Mouse (Mus musculus) hindbrain, embryonic 10.5 days (tissue): ENCODE data around the gene Kif24. TPM values are rescaled to one million over a fixed set of nuclear protein-coding genes. Genes with fewer than 3 reads are reported as not detected.
A peak's percentile ranks its signal among the peaks of the same experiment; 100 is the strongest.

ENCODE experiments used
- DNase-seq: peaks from one replicate; pipeline ENCODE4 v3.0.0-alpha.2; 2017; ENCODE audit warnings: low spot score
- H3K27ac ChIP-seq: fragments of 300-500 bp; sonication (generic); 2 replicates; pipeline ENCODE4 v1.5.1; 2016; ENCODE audit warnings: mild to moderate bottlenecking, moderate library complexity
- H3K27me3 ChIP-seq: fragments of 300-500 bp; sonication (generic); 2 replicates; pipeline ENCODE4 v1.6.1; 2016; ENCODE audit warnings: mild to moderate bottlenecking; ENCODE audit not compliant: poor library complexity, insufficient read depth, severe bottlenecking
- H3K36me3 ChIP-seq: fragments of 300-500 bp; sonication (generic); 2 replicates; pipeline ENCODE4 v1.6.1; 2016; ENCODE audit warnings: mild to moderate bottlenecking, moderate library complexity
- H3K4me1 ChIP-seq: fragments of 300-500 bp; sonication (generic); replicated peaks from 2 replicates; pipeline ENCODE4 v1.6.1; 2016; ENCODE audit warnings: mild to moderate bottlenecking
- H3K4me3 ChIP-seq: fragments of 300-500 bp; sonication (generic); 2 replicates; pipeline ENCODE4 v1.5.1; 2016; ENCODE audit warnings: mild to moderate bottlenecking, moderate library complexity
- H3K9me3 ChIP-seq: fragments of 300-500 bp; sonication (generic); 2 replicates; pipeline ENCODE4 v1.6.1; 2016; ENCODE audit warnings: mild to moderate bottlenecking, moderate library complexity
- WGBS: fragments of 180-500 bp; shearing (Covaris S2); methylation state at CpG from one replicate; pipeline ENCODE4 v1.1.7; 2016; 5-methylcytosine and 5-hydroxymethylcytosine counted together
- polyA plus RNA-seq: library from polyadenylated mRNA; unstranded; fragments of >200 nt; fragmentation: Nextera tagmentation; extraction: Ambion mirVana; gene quantifications from 2 replicates; pipeline ENCODE4 v1.2.1, GENCODE M21; 2016

Kif24 gene
- 13.7 and 14.6 TPM in 2 replicates for polyA plus RNA-seq

- DNase-seq = peak; percentile 98
- Histone ChIP-seq H3K4me1 (peaks cover 25% of the 10 kb centered on the region), H3K27ac (peak within 1 kb of the TSS; percentile 94), H3K36me3 (peaks cover 33% of the 10 kb centered on the region), H3K4me3 (peak within 1 kb of the TSS; percentile 79), H3K27me3 (no peaks in the 10 kb centered on the region), H3K9me3 (peaks cover 9% of the 10 kb centered on the region; the same call in 1 of the 2 replicates)
- WGBS = under 1% methylated on average over 70 of the region's 70 CpGs
Observed at GRCm38 (mm10) chr4:41464345-41465286, at the start of gene Kif24, which contains the start of gene Nudt2. TSS of gene Kif24 (minus strand) at chr4:41464887. TSS of gene Nudt2 (plus strand) at chr4:41465151.

- peaks cover 13% of the 10 kb centered on the region; the same call in 1 of the 2 replicates for H3K4me1 ChIP-seq
- DNase-seq = peak; percentile 37
- no peak overlapping the region for H3K4me3 ChIP-seq
- H3K27me3 ChIP-seq = peaks cover 29% of the 10 kb centered on the region
- 0 out of 2 replicates have a peak overlapping the region, but pooled peaks have one; percentile 53 for H3K27ac ChIP-seq
- H3K36me3 ChIP-seq = peaks cover 7% of the 10 kb centered on the region; the same call in 1 of the 2 replicates
- no peaks in the 10 kb centered on the region for H3K9me3 ChIP-seq
- WGBS = 29% methylated on average over 8 of the region's 8 CpGs
Observed at GRCm38 (mm10) chr4:41513714-41514113, 49.0 kb upstream of the Kif24 start.

GRCm38 (mm10) chr4:41513309-41513708, 48.6 kb upstream of the Kif24 start:
- 0 out of 2 replicates have a peak overlapping the region, but pooled peaks have one; percentile 53 for H3K27ac ChIP-seq
- no peak overlapping the region for H3K4me3 ChIP-seq
- H3K36me3 ChIP-seq = peaks cover 6% of the 10 kb centered on the region; the same call in 1 of the 2 replicates
- no peak for DNase-seq
- WGBS = 47% methylated on average over 4 of the region's 4 CpGs
- peaks cover 33% of the 10 kb centered on the region for H3K27me3 ChIP-seq
- peaks cover 13% of the 10 kb centered on the region; the same call in 1 of the 2 replicates for H3K4me1 ChIP-seq
- H3K9me3 ChIP-seq = no peaks in the 10 kb centered on the region

GRCm38 (mm10) chr4:41507998-41508397, 43.3 kb upstream of the Kif24 start:
- peaks cover 35% of the 10 kb centered on the region for H3K4me1 ChIP-seq
- no peak for DNase-seq
- H3K27ac ChIP-seq = no peak overlapping the region
- WGBS = 38% methylated on average over 7 of the region's 7 CpGs
- no peaks in the 10 kb centered on the region for H3K36me3 ChIP-seq
- H3K4me3 ChIP-seq = 0 out of 2 replicates have a peak overlapping the region, but pooled peaks have one; percentile 62
- no peaks in the 10 kb centered on the region for H3K9me3 ChIP-seq
- peaks cover 49% of the 10 kb centered on the region for H3K27me3 ChIP-seq

GRCm38 (mm10) chr4:41507326-41507924, 42.7 kb upstream of the Kif24 start:
- Histone ChIP-seq H3K4me3 (peak overlapping the region; percentile 62), H3K36me3 (no peaks in the 10 kb centered on the region), H3K4me1 (peaks cover 36% of the 10 kb centered on the region), H3K27me3 (peaks cover 50% of the 10 kb centered on the region), H3K9me3 (no peaks in the 10 kb centered on the region), H3K27ac (peak overlapping the region; percentile 90)
- 1% methylated on average over 22 of the region's 22 CpGs for WGBS
- peak; percentile 54 for DNase-seq

GRCm38 (mm10) chr4:41506906-41507305, 42.2 kb upstream of the Kif24 start:
- H3K4me3 ChIP-seq = peak overlapping the region; percentile 62
- peak; percentile 91 for DNase-seq
- H3K36me3 ChIP-seq = no peaks in the 10 kb centered on the region
- no peaks in the 10 kb centered on the region for H3K9me3 ChIP-seq
- under 1% methylated on average over 29 of the region's 29 CpGs for WGBS
- peak overlapping the region; percentile 90 for H3K27ac ChIP-seq
- H3K27me3 ChIP-seq = peaks cover 50% of the 10 kb centered on the region
- H3K4me1 ChIP-seq = peaks cover 41% of the 10 kb centered on the region

- DNase-seq = peak; percentile 66
- Histone ChIP-seq H3K27ac (peak overlapping the region; percentile 90), H3K27me3 (peaks cover 51% of the 10 kb centered on the region), H3K4me1 (peaks cover 45% of the 10 kb centered on the region), H3K9me3 (no peaks in the 10 kb centered on the region), H3K4me3 (peak overlapping the region; percentile 62), H3K36me3 (no peaks in the 10 kb centered on the region)
- 8% methylated on average over 13 of the region's 13 CpGs for WGBS
Observed at GRCm38 (mm10) chr4:41506156-41506555, 41.5 kb upstream of the Kif24 start.

- Histone ChIP-seq H3K27me3 (peaks cover 57% of the 10 kb centered on the region), H3K4me1 (peaks cover 45% of the 10 kb centered on the region), H3K4me3 (no peak overlapping the region), H3K9me3 (no peaks in the 10 kb centered on the region), H3K36me3 (no peaks in the 10 kb centered on the region), H3K27ac (no peak overlapping the region)
- DNase-seq = no peak
- WGBS = 50% methylated on average over 11 of the region's 11 CpGs
Observed at GRCm38 (mm10) chr4:41505131-41505551, 40.5 kb upstream of the Kif24 start.

- Histone ChIP-seq H3K27me3 (peaks cover 59% of the 10 kb centered on the region), H3K36me3 (no peaks in the 10 kb centered on the region), H3K27ac (no peak overlapping the region), H3K4me1 (peaks cover 47% of the 10 kb centered on the region), H3K4me3 (no peak overlapping the region), H3K9me3 (no peaks in the 10 kb centered on the region)
- DNase-seq = no peak
- whole genome bisulfite sequencing = 74% methylated on average over 5 of the region's 5 CpGs
Observed at GRCm38 (mm10) chr4:41504325-41504724, 39.6 kb upstream of the Kif24 start.

GRCm38 (mm10) chr4:41502986-41503412, 38.3 kb upstream of the Kif24 start, which contains the start of gene AI464131:
TSS of gene AI464131 (minus strand) at chr4:41503076.
- H3K27ac ChIP-seq = peak within 1 kb of the TSS; percentile 75
- 2% methylated on average over 18 of the region's 18 CpGs for WGBS

GRCm38 (mm10) chr4:41502171-41502940, 37.7 kb upstream of the Kif24 start:
- no peaks in the 10 kb centered on the region for H3K9me3 ChIP-seq
- no peak for DNase-seq
- H3K27ac ChIP-seq = peak overlapping the region; percentile 75
- H3K4me3 ChIP-seq = peak overlapping the region; percentile 58
- H3K36me3 ChIP-seq = no peaks in the 10 kb centered on the region
- peaks cover 60% of the 10 kb centered on the region for H3K4me1 ChIP-seq
- 14% methylated on average over 20 of the region's 20 CpGs for WGBS
- peaks cover 62% of the 10 kb centered on the region for H3K27me3 ChIP-seq

More at GRCm38 (mm10) chr4:41502986-41503412, 38.3 kb upstream of the Kif24 start, which contains the start of gene AI464131:
- DNase-seq = peak; percentile 98
- no peaks in the 10 kb centered on the region for H3K9me3 ChIP-seq
- peak within 1 kb of the TSS; percentile 58 for H3K4me3 ChIP-seq
- H3K27me3 ChIP-seq = peaks cover 60% of the 10 kb centered on the region
- peaks cover 60% of the 10 kb centered on the region for H3K4me1 ChIP-seq
- H3K36me3 ChIP-seq = no peaks in the 10 kb centered on the region

- Histone ChIP-seq H3K4me3 (no peak overlapping the region), H3K27ac (no peak overlapping the region), H3K9me3 (no peaks in the 10 kb centered on the region), H3K4me1 (peaks cover 48% of the 10 kb centered on the region), H3K27me3 (peaks cover 77% of the 10 kb centered on the region), H3K36me3 (peaks cover 15% of the 10 kb centered on the region; the same call in 1 of the 2 replicates)
- no peak for DNase-seq
- 80% methylated on average over 4 of the region's 4 CpGs for WGBS
Observed at GRCm38 (mm10) chr4:41500787-41501186, 36.1 kb upstream of the Kif24 start.
